Mouse (Mus musculus) embryonic fibroblast, embryonic 13.5 days (primary cell): Measurements from ENCODE around the gene Rpl37a.

Experiments used
- CTCF ChIP-seq: IDR thresholded peaks from 2 replicates; pipeline ENCODE4 v1.5.1; 2011; ENCODE audit warnings: mild to moderate bottlenecking, control low read depth, low read length, moderate library complexity, borderline replicate concordance; ENCODE audit not compliant: insufficient read depth
- POLR2A ChIP-seq: IDR thresholded peaks from 2 replicates; pipeline ENCODE4 v1.6.1; 2011; ENCODE audit warnings: low read depth, mild to moderate bottlenecking, control low read depth, low read length, moderate library complexity

- TF ChIP-seq CTCF (no peak), POLR2A (no peak)
These were observed 33.9 kb downstream of the Rpl37a start for GRCm38 (mm10) chr1:72744816-72745506.
